Mouse (Mus musculus) spleen, adult 2 months (tissue): ENCODE results near the gene 1700025G04Rik.

ENCODE experiments used
- CTCF ChIP-seq: fragments of 200-500 bp; IDR thresholded peaks from 2 replicates; pipeline ENCODE4 v1.5.1; 2011; ENCODE audit warnings: mild to moderate bottlenecking, inconsistent platforms; ENCODE audit not compliant: insufficient read depth, insufficient read length, insufficient replicate concordance; ENCODE audit errors: extremely low read depth
- POLR2A ChIP-seq: fragments of 200-500 bp; IDR thresholded peaks from 2 replicates; pipeline ENCODE4 v1.6.1; 2011; ENCODE audit warnings: low read depth, low read length, inconsistent platforms

GRCm38 (mm10) chr1:152088030-152088429 is 1.9 kb downstream of the 1700025G04Rik start:
- no peak for TF ChIP-seq POLR2A
- TF ChIP-seq CTCF: no peak
